Comparison of ENCODE assay signal across 8 mouse cellular contexts in genomic region chr8:76899411-76900154, GRCm38 (mm10). TPM values are rescaled to one million over a fixed set of nuclear protein-coding genes. Genes with fewer than 3 reads are reported as not detected.
DNase-seq lines count a peak whose midpoint lies in the region; ATAC-seq and TF ChIP-seq lines count a peak whose summit lies in the region.

Gene Nr3c2 (plus strand): TSS chr8:76899442.

- under 1% methylated on average over 36 of the region's 47 CpGs for WGBS in hindbrain, embryonic 14.5 days

- peaks cover 66% of the 10 kb centered on the region for H3K27me3 ChIP-seq in erythroblast, embryonic 14.5 days (ENCODE audit: control insufficient read depth)
- peaks cover 36% of the 10 kb centered on the region for H3K27me3 ChIP-seq in hindbrain, embryonic 14.5 days (ENCODE audit: control insufficient read depth, insufficient read depth, low read length)

- peak within 1 kb of the TSS; percentile 94 for H3K27ac ChIP-seq in gastrocnemius, adult 2 months
- H3K27ac ChIP-seq in hindbrain, embryonic 14.5 days: peak within 1 kb of the TSS; percentile 9; the same call in 1 of the 2 replicates

- no peaks in the 10 kb centered on the region; the same call in 1 of the 2 replicates for H3K4me1 ChIP-seq in erythroblast, embryonic 14.5 days (ENCODE audit: control insufficient read depth)
- H3K4me1 ChIP-seq in hindbrain, embryonic 14.5 days (replicated peaks; ENCODE audit: control insufficient read depth, insufficient read depth, low read length): peaks cover 17% of the 10 kb centered on the region

- ATAC-seq in erythroblast, adult 5-6 weeks (replicated peaks; ENCODE audit: low FRiP score, poor library complexity, severe bottlenecking): no peak
- peak; percentile 7 for ATAC-seq in hindbrain, embryonic 14.5 days (ENCODE audit: low FRiP score)
- ATAC-seq in megakaryocyte-erythroid progenitor cell, adult 5-6 weeks (replicated peaks; ENCODE audit: low FRiP score, low TSS enrichment, poor library complexity, severe bottlenecking): 0 out of 2 replicates have a peak, but pooled peaks have one; percentile 11

- intact Hi-C loops in gastrocnemius, adult 2 months (cut with DNase I): loop anchor here (5.0 kb wide), 4 partner anchors 73 to 832 kb away; no protein-coding TSS in a partner anchor
- intact Hi-C loops in left cerebral cortex, postnatal 25 days (cut with DNase I): loop anchor here (5.0 kb wide), 2 partner anchors 233 to 832 kb away; no protein-coding TSS in a partner anchor

- DNase-seq in cerebellum, adult 9-10 months: peak; percentile 68
- DNase-seq in gastrocnemius, adult 2 months: peak; percentile 68
- no peak for DNase-seq in hindbrain, embryonic 14.5 days (ENCODE audit: low spot score)
- DNase-seq in left cerebral cortex, postnatal 25 days (ENCODE audit: low spot score in 2 of 2): peak; percentile 36 to 58
- DNase-seq in skeletal muscle tissue, adult 2 months (ENCODE audit: low read depth, low spot score): peak; percentile 42

- H3K4me3 ChIP-seq in erythroblast, embryonic 14.5 days (replicated peaks): peak within 1 kb of the TSS; percentile 59
- peak within 1 kb of the TSS; percentile 79 for H3K4me3 ChIP-seq in gastrocnemius, adult 2 months
- H3K4me3 ChIP-seq in hindbrain, embryonic 14.5 days (replicated peaks; ENCODE audit: low read length): peak within 1 kb of the TSS; percentile 77

- peak within 1 kb of the TSS; percentile 70 for H3K9ac ChIP-seq in hindbrain, embryonic 14.5 days

- peak; percentile 11; the same call in 1 of the 2 replicates for TF ChIP-seq CTCF in gastrocnemius, adult 2 months (IDR thresholded peaks at IDR 0.05)

- peak within 1 kb of the TSS; percentile 100 for H3K4me2 ChIP-seq in hindbrain, embryonic 14.5 days (replicated peaks)

- no peaks in the 10 kb centered on the region for H3K36me3 ChIP-seq in erythroblast, embryonic 14.5 days (ENCODE audit: control insufficient read depth)
- H3K36me3 ChIP-seq in hindbrain, embryonic 14.5 days (replicated peaks; ENCODE audit: control insufficient read depth, insufficient read depth): no peaks in the 10 kb centered on the region

- no peaks in the 10 kb centered on the region for H3K9me3 ChIP-seq in erythroblast, embryonic 14.5 days (ENCODE audit: control insufficient read depth, low read length)
- H3K9me3 ChIP-seq in hindbrain, embryonic 14.5 days (ENCODE audit: control insufficient read depth, low read length): no peaks in the 10 kb centered on the region

RNA-seq across cellular contexts. Expression of gene Nr3c2, which starts in this region (rescaled TPM):
- polyA plus RNA-seq in erythroblast, embryonic 14.5 days (2012): 0.01 TPM in 1 of 2 replicates, not detected in the other
- total RNA-seq in erythroblast, adult 5-6 weeks (2015; ENCODE audit: low replicate concordance): 0.21 and 0.38 TPM in 2 replicates
- not detected in 2 replicates for total RNA-seq in erythroblast, adult 5-6 weeks (2017; ENCODE audit: low replicate concordance)
- 10 to 100 TPM in 1 of 2 experiments, 1 to 10 TPM in 1; 6.2 to 17.0 TPM for total RNA-seq in gastrocnemius, adult 2 months (2021)
- 3.7 and 6.0 TPM in 2 replicates for polyA plus RNA-seq in hindbrain, embryonic 14.5 days (2014; fragmentation: Nextera tagmentation; extraction: Ambion mirVana)
- 10 to 100 TPM; 22.0 to 29.5 TPM for total RNA-seq in left cerebral cortex, postnatal 25 days (2021)
- 0.17 and 0.72 TPM in 2 replicates for total RNA-seq in megakaryocyte-erythroid progenitor cell, adult 5-6 weeks (2014; fragmentation: Nextera tagmentation)
- 0.85 and 1.3 TPM in 2 replicates for total RNA-seq in megakaryocyte-erythroid progenitor cell, adult 5-6 weeks (2017)
